Mouse (Mus musculus) embryonic fibroblast, embryonic 13.5 days (primary cell): ENCODE data around the gene Lmntd2.

ENCODE experiments used
- CTCF ChIP-seq: IDR thresholded peaks from 2 replicates; pipeline ENCODE4 v1.5.1; 2011; ENCODE audit warnings: mild to moderate bottlenecking, control low read depth, low read length, moderate library complexity, borderline replicate concordance; ENCODE audit not compliant: insufficient read depth
- POLR2A ChIP-seq: IDR thresholded peaks from 2 replicates; pipeline ENCODE4 v1.6.1; 2011; ENCODE audit warnings: low read depth, mild to moderate bottlenecking, control low read depth, low read length, moderate library complexity

GRCm38 (mm10) chr7:141216894-141217293, 3.0 kb upstream of the Lmntd2 start:
- no peak for TF ChIP-seq CTCF
- TF ChIP-seq POLR2A, result no peak
